Mouse (Mus musculus) kidney, adult 9 months (tissue): ENCODE data around the gene Dctn2.

Experiments used
- DNase-seq: peaks from one replicate; pipeline ENCODE4 v3.0.0; 2022

The Dctn2 gene

GRCm38 (mm10) chr10:127318009-127318408, 51.8 kb downstream of the Dctn2 start:
- DNase-seq, result no peak

- no peak for DNase-seq
Measured at GRCm38 (mm10) chr10:127319969-127320368, 53.8 kb downstream of the Dctn2 start.

- DNase-seq, result no peak
Measured at GRCm38 (mm10) chr10:127321621-127322020, 55.5 kb downstream of the Dctn2 start, which contains the start of gene Arhgap9. Gene Arhgap9 (plus strand): TSS chr10:127321964.

- DNase-seq, result no peak
Measured at GRCm38 (mm10) chr10:127322178-127322577, 56.0 kb downstream of the Dctn2 start.

- no peak for DNase-seq
Measured at GRCm38 (mm10) chr10:127322669-127323068, 56.5 kb downstream of the Dctn2 start.

- no peak for DNase-seq
Measured at GRCm38 (mm10) chr10:127323131-127323855, 57.1 kb downstream of the Dctn2 start.

GRCm38 (mm10) chr10:127324495-127324894, 58.3 kb downstream of the Dctn2 start:
- DNase-seq, result peak; percentile 68

GRCm38 (mm10) chr10:127325454-127326016, 59.4 kb downstream of the Dctn2 start:
- no peak for DNase-seq

GRCm38 (mm10) chr10:127326017-127326801, 60.0 kb downstream of the Dctn2 start:
- no peak for DNase-seq

GRCm38 (mm10) chr10:127326828-127327227, 60.7 kb downstream of the Dctn2 start:
- no peak for DNase-seq

- DNase-seq, result no peak
Measured at GRCm38 (mm10) chr10:127327461-127328145, 61.4 kb downstream of the Dctn2 start.

- DNase-seq, result no peak
Measured at GRCm38 (mm10) chr10:127330212-127330611, 64.0 kb downstream of the Dctn2 start.
